Mouse (Mus musculus) liver, embryonic 14.5 days (tissue): ENCODE measurements at regions not wholly inside any gene's neighbourhood (a gene's known extent, or its start where the extent isn't known, plus 50 kb on each side); places are given as distances from the start of the nearest gene placed in this dataset.

Source experiments
- CTCF ChIP-seq: IDR thresholded peaks from 2 replicates; pipeline ENCODE4 v1.5.1; 2016; ENCODE audit warnings: antibody characterized with exemption, low read depth, control low read depth
- EP300 ChIP-seq: IDR thresholded peaks from 2 replicates; pipeline ENCODE4 v1.6.1; 2016; ENCODE audit warnings: antibody characterized with exemption, low read depth

GRCm38 (mm10) chr3:115642001-115642845 is 72.6 kb downstream of the S1pr1 start:
- no peak for TF ChIP-seq CTCF
- no peak for TF ChIP-seq EP300
